Mouse (Mus musculus) frontal cortex, postnatal 10 days (tissue): ENCODE results near the gene AI597479.

Experiments used
- DNase-seq, 2 experiments: peaks; one replicate each; pipeline ENCODE4 v3.0.0; 2022; ENCODE audit warnings: low spot score in 2 of 2, mixed read lengths in 1 of 2

Gene AI597479

GRCm38 (mm10) chr1:43162394-43162793 lies 63.9 kb downstream of the AI597479 start:
- DNase-seq = no peak

- DNase-seq = no peak
Measured at GRCm38 (mm10) chr1:43163084-43163466, 64.6 kb downstream of the AI597479 start.

- peak; percentile 40 to 69 for DNase-seq
Measured at GRCm38 (mm10) chr1:43163467-43164418, 65.2 kb downstream of the AI597479 start.

- no peak for DNase-seq
Measured at GRCm38 (mm10) chr1:43164582-43164981, 66.1 kb downstream of the AI597479 start.
